Mouse (Mus musculus) G1E (cell line): ENCODE results near the gene Clybl.

Source experiments
- CTCF ChIP-seq: IDR thresholded peaks from 2 replicates; pipeline ENCODE4 v1.5.1; 2012; ENCODE audit warnings: low read depth, low read length, inconsistent platforms, mixed read lengths
- GATA1 ChIP-seq: IDR thresholded peaks from 2 replicates; pipeline ENCODE4 v1.6.1; 2012; ENCODE audit warnings: borderline replicate concordance, low read length, inconsistent platforms, mixed read lengths
- GATA2 ChIP-seq: IDR thresholded peaks from 2 replicates; pipeline ENCODE4 v1.6.1; 2012; ENCODE audit warnings: low read depth, low read length, inconsistent platforms, borderline replicate concordance
- POLR2AphosphoS5 ChIP-seq: IDR thresholded peaks from 2 replicates; pipeline ENCODE4 v1.6.1; 2012; ENCODE audit warnings: low read depth, low read length, inconsistent platforms; ENCODE audit not compliant: insufficient replicate concordance
- TAL1 ChIP-seq: conservative IDR thresholded peaks from 2 replicates; pipeline ENCODE4 v1.6.1; 2012; ENCODE audit warnings: low read depth, low read length, inconsistent platforms, mixed read lengths

GRCm38 (mm10) chr14:122315743-122316142, 134.2 kb downstream of the Clybl start:
- no peak for TF ChIP-seq CTCF
- no peak for TF ChIP-seq GATA1
- no peak for TF ChIP-seq TAL1
- no peak for TF ChIP-seq POLR2AphosphoS5
- TF ChIP-seq GATA2 = no peak
